ENCODE assay signal across 11 mouse cellular contexts in genomic region chr8:73312714-73313607, GRCm38 (mm10). TPM values are rescaled to one million over a fixed set of nuclear protein-coding genes. Genes with fewer than 3 reads are reported as not detected.
A peak's percentile ranks its signal among the peaks of the same experiment; 100 is the strongest.
DNase-seq lines count a peak whose midpoint lies in the region; ATAC-seq and TF ChIP-seq lines count a peak whose summit lies in the region.
"Had no signal": no experiment of that assay in that cellular context is flagged by ENCODE, and none has a peak within 500 bp of the region (broad histone marks: within the 10 kb centered on the region; RNA-seq: fewer than 3 reads in every experiment).

No protein-coding gene starts in this region.

- no peak for DNase-seq in frontal cortex, postnatal 25 days (ENCODE audit: low spot score in 2 of 2)
- peak; percentile 41 for DNase-seq in brain, adult 2 months (ENCODE audit: low read depth, low spot score)
- peak; percentile 13 to 19 for DNase-seq in heart, postnatal 14 days
- DNase-seq in kidney, postnatal 25 days, result peak; percentile 63 to 79
- no peak for DNase-seq in hindbrain, postnatal 0 days (ENCODE audit: low spot score)
- no peak for DNase-seq in layer of hippocampus, adult 9-11 months
- DNase-seq: adrenal gland, postnatal 36 days had no signal

- no peak overlapping the region for H3K4me3 ChIP-seq in hindbrain, postnatal 0 days (ENCODE audit: low read length)
- H3K4me3 ChIP-seq: megakaryocyte, embryonic 14.5 days; neural tube, embryonic 12.5 days had no signal

- TF ChIP-seq CTCF in hindbrain, postnatal 0 days (IDR thresholded peaks at IDR 0.05; ENCODE audit: low read depth), result no peak

- ATAC-seq in frontal cortex, adult (ENCODE audit: low TSS enrichment), result peak; percentile 56
- ATAC-seq in hindbrain, postnatal 0 days, result no peak
- ATAC-seq in megakaryocyte progenitor cell, adult 5-6 weeks (replicated peaks; ENCODE audit: poor library complexity), result no peak

- no peaks in the 10 kb centered on the region for H3K27me3 ChIP-seq in hindbrain, postnatal 0 days (ENCODE audit: insufficient read depth, low read length)
- H3K27me3 ChIP-seq: megakaryocyte, embryonic 14.5 days; neural tube, embryonic 12.5 days had no signal

- no peak overlapping the region for H3K4me2 ChIP-seq in hindbrain, postnatal 0 days (ENCODE audit: low read depth, low read length)
- H3K4me2 ChIP-seq: neural tube, embryonic 12.5 days had no signal

- H3K36me3 ChIP-seq in hindbrain, postnatal 0 days (ENCODE audit: insufficient read depth, low read length), result no peaks in the 10 kb centered on the region
- H3K36me3 ChIP-seq: neural tube, embryonic 12.5 days had no signal

- WGBS in hindbrain, postnatal 0 days, result 75% methylated on average over 8 of the region's 8 CpGs

- H3K9ac ChIP-seq in hindbrain, postnatal 0 days (replicated peaks; ENCODE audit: low read length), result no peak overlapping the region
- H3K9ac ChIP-seq: neural tube, embryonic 12.5 days had no signal

- intact Hi-C loops in heart, postnatal 14 days (cut with DNase I), result no loop called here

- H3K27ac ChIP-seq in hindbrain, postnatal 0 days, result no peak overlapping the region
- H3K27ac ChIP-seq: neural tube, embryonic 12.5 days had no signal

- H3K4me1 ChIP-seq in hindbrain, postnatal 0 days (ENCODE audit: insufficient read depth, low read length), result peaks cover 11% of the 10 kb centered on the region
- H3K4me1 ChIP-seq: megakaryocyte, embryonic 14.5 days; neural tube, embryonic 12.5 days had no signal

- H3K9me3 ChIP-seq in hindbrain, postnatal 0 days (ENCODE audit: low read length), result no peaks in the 10 kb centered on the region
- H3K9me3 ChIP-seq: neural tube, embryonic 12.5 days had no signal

RNA-seq across cellular contexts. Expression of gene Large1, which starts 40.4 kb away (rescaled TPM):
- 10 to 100 TPM; 28.6 to 28.7 TPM for total RNA-seq in heart, postnatal 14 days (2021)
- total RNA-seq in hindbrain, postnatal 0 days (2014; rRNA removed), result 97.9 and 100 TPM in 2 replicates
- 13.4 and 13.5 TPM in 2 replicates for polyA plus RNA-seq in hindbrain, postnatal 0 days (2015; fragmentation: Nextera tagmentation; extraction: Ambion mirVana)
- total RNA-seq in megakaryocyte progenitor cell, adult 5-6 weeks (2015), result 3.9 and 5.3 TPM in 2 replicates
- 1.4 and 1.9 TPM in 2 replicates for total RNA-seq in megakaryocyte progenitor cell, adult 5-6 weeks (2017)

Comparison
In these comparisons a context has a peak if more than half of its experiments do, and no peak if none do; other contexts are left out.
1. DNase-seq: peak in brain, adult 2 months (single experiment), heart, postnatal 14 days (2 of 2) and kidney, postnatal 25 days (2 of 2); none in frontal cortex, postnatal 25 days (0 of 2), hindbrain, postnatal 0 days (single experiment) and layer of hippocampus, adult 9-11 months (single experiment).
2. RNA of gene Large1, which starts 40.4 kb away (total RNA-seq): 97.9 to 100 TPM in hindbrain, postnatal 0 days and 28.6 to 28.7 TPM in heart, postnatal 14 days; 1.4 to 5.3 TPM in megakaryocyte progenitor cell, adult 5-6 weeks; every median in the first group is over 4 times any median in the second.